Mouse (Mus musculus) liver, embryonic 16.5 days (tissue): ENCODE measurements around the gene Lins1. TPM values are rescaled to one million over a fixed set of nuclear protein-coding genes. Genes with fewer than 3 reads are reported as not detected.

ENCODE experiments used
- ATAC-seq: fragments of 200-750 bp; cut with Nextera tagmentation; 2 replicates; pipeline ENCODE4 v1.8.0; 2017; ENCODE audit warnings: low read depth, mild to moderate bottlenecking, moderate number of reproducible peaks, moderate library complexity
- H3K27ac ChIP-seq: fragments of 300-500 bp; sonication (generic); 2 replicates; pipeline ENCODE4 v1.5.1; 2014; ENCODE audit warnings: mild to moderate bottlenecking, low read length
- H3K27me3 ChIP-seq: fragments of 300-500 bp; sonication (generic); 2 replicates; pipeline ENCODE4 v1.6.1; 2014; ENCODE audit warnings: low read depth, low read length, mixed read lengths; ENCODE audit not compliant: control insufficient read depth, insufficient read depth
- H3K36me3 ChIP-seq: fragments of 300-500 bp; sonication (generic); 2 replicates; pipeline ENCODE4 v1.6.1; 2014; ENCODE audit warnings: mild to moderate bottlenecking; ENCODE audit not compliant: control insufficient read depth, insufficient read depth
- H3K4me1 ChIP-seq: fragments of 300-500 bp; sonication (generic); 2 replicates; pipeline ENCODE4 v1.6.1; 2014; ENCODE audit warnings: low read depth, low read length, mixed read lengths; ENCODE audit not compliant: control insufficient read depth
- H3K4me2 ChIP-seq: fragments of 300-500 bp; sonication (generic); 2 replicates; pipeline ENCODE4 v1.6.1; 2014; ENCODE audit warnings: low read depth, low read length, mixed read lengths
- H3K4me3 ChIP-seq: fragments of 300-500 bp; sonication (generic); 2 replicates; pipeline ENCODE4 v1.5.1; 2014; ENCODE audit warnings: low read depth, mild to moderate bottlenecking, low read length
- H3K9ac ChIP-seq: fragments of 300-500 bp; sonication (generic); 2 replicates; pipeline ENCODE4 v1.6.1; 2014; ENCODE audit warnings: low read depth, low read length
- H3K9me3 ChIP-seq: fragments of 300-500 bp; sonication (generic); replicated peaks from 2 replicates; pipeline ENCODE4 v1.6.1; 2016; ENCODE audit warnings: low read length; ENCODE audit not compliant: control insufficient read depth
- WGBS: fragments of 180-500 bp; shearing (Covaris S2); extraction: QIAGEN DNeasy Blood & Tissue Kit; methylation state at CpG from one replicate; pipeline ENCODE4 v1.1.7; 2014; ENCODE audit not compliant: insufficient replicate concordance; 5-methylcytosine and 5-hydroxymethylcytosine counted together
- polyA plus RNA-seq: library from polyadenylated mRNA; unstranded; fragments of >200 nt; fragmentation: Nextera tagmentation; extraction: Ambion mirVana; gene quantifications from 2 replicates; pipeline ENCODE4 v1.2.1, GENCODE M21; 2015

The Lins1 gene
- polyA plus RNA-seq = 2.6 and 2.9 TPM in 2 replicates

DNA sequence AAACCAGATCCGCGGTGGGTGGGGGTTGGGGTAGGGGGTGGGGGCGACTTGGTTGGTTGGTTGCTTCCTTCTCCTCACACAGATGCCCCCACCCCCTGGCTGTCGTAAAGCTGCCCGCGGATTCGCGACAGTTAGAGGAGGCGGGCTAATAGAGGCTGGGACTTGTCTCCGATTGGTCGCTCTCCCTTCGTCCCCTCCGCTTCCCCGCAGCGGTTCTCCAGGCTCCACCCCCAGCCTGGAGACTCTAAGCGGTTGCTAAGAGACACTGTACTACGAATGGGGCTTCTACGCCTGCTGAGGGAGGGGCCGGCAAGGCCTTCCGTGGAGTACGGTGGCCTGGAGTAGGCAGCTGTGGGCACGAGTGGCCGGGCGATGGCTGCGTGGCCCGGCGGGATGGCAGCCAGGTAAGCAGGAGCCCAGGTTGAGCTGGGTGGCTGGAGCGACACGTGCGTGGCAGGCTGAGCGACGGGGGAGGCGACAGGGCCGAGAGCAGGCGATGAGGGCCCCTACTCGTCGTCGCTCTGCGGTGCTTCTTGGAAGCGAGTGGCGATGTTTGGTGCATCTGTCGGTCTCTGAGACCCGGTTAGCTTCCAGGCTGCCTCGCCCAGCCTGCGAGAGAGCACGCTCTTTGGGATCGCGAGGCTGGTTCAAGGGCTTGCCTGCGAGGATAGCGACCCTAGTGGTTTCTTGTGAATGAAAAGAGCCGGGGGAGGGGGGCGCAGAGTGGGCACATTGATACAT lies at the start of gene Lins1:
Lins1 (plus strand) TSS at position 270 of the 741 bp plus-strand sequence.
- Histone ChIP-seq H3K36me3 (no peaks in the 10 kb centered on the region), H3K4me1 (peaks cover 10% of the 10 kb centered on the region), H3K27ac (peak within 1 kb of the TSS; percentile 62; the same call in 1 of the 2 replicates), H3K9me3 (no peaks in the 10 kb centered on the region), H3K4me3 (peak within 1 kb of the TSS; percentile 75), H3K9ac (peak within 1 kb of the TSS; percentile 81), H3K4me2 (peak within 1 kb of the TSS; percentile 95), H3K27me3 (no peaks in the 10 kb centered on the region)
- peak; percentile 97 for ATAC-seq
- WGBS = under 1% methylated on average over 49 of the region's 52 CpGs

GRCm38 (mm10) chr7:66645736-66646135 lies 44.0 kb upstream of the Lins1 start:
- no peak overlapping the region for H3K4me3 ChIP-seq
- H3K4me1 ChIP-seq = no peaks in the 10 kb centered on the region
- no peak overlapping the region for H3K9ac ChIP-seq
- 0 out of 2 replicates have a peak, but pooled peaks cover 3% of the 10 kb centered on the region for H3K36me3 ChIP-seq
- H3K4me2 ChIP-seq = no peak overlapping the region
- WGBS = 73% methylated on average over 2 of the region's 2 CpGs
- no peak overlapping the region for H3K27ac ChIP-seq
- no peaks in the 10 kb centered on the region for H3K27me3 ChIP-seq
- ATAC-seq = no peak
- H3K9me3 ChIP-seq = no peaks in the 10 kb centered on the region

- Histone ChIP-seq H3K9me3 (no peaks in the 10 kb centered on the region), H3K4me2 (no peak overlapping the region), H3K9ac (no peak overlapping the region), H3K27me3 (no peaks in the 10 kb centered on the region), H3K36me3 (0 out of 2 replicates have a peak, but pooled peaks cover 3% of the 10 kb centered on the region), H3K4me1 (no peaks in the 10 kb centered on the region), H3K4me3 (no peak overlapping the region), H3K27ac (no peak overlapping the region)
- 39% methylated on average over 2 of the region's 2 CpGs for WGBS
- no peak for ATAC-seq
These were observed 40.5 kb upstream of the Lins1 start for GRCm38 (mm10) chr7:66649181-66649580.

GRCm38 (mm10) chr7:66650883-66651282 lies 38.8 kb upstream of the Lins1 start:
- Histone ChIP-seq H3K27me3 (no peaks in the 10 kb centered on the region), H3K4me3 (no peak overlapping the region), H3K9me3 (no peaks in the 10 kb centered on the region), H3K4me2 (no peak overlapping the region), H3K27ac (no peak overlapping the region), H3K9ac (no peak overlapping the region), H3K4me1 (no peaks in the 10 kb centered on the region; the same call in 1 of the 2 replicates), H3K36me3 (0 out of 2 replicates have a peak, but pooled peaks cover 3% of the 10 kb centered on the region)
- no peak for ATAC-seq
- WGBS = 69% methylated on average over 5 of the region's 5 CpGs

DNA sequence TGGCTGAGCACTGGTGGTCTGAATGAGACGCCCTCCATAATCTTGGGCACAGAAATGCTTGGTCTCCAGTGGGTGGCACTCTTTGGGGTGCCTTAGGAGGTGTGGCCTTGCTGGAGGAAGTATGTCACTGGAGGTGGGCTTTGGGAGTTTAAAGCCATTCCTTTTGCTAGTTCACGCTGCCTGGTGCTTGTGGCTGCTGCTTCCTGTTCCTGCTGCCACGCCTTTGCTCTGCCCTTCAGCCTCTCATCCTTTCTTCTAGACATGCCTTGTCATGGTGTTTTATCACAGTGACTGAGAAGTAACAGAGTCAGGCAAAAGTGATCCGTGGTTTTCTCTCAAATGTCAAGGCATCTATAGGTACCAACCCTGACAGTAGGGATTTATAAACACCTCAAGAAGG lies 37.5 kb upstream of the Lins1 start:
- WGBS = 37% methylated on average over 4 of the region's 4 CpGs
- ATAC-seq = no peak
- H3K27me3 ChIP-seq = no peaks in the 10 kb centered on the region

DNA sequence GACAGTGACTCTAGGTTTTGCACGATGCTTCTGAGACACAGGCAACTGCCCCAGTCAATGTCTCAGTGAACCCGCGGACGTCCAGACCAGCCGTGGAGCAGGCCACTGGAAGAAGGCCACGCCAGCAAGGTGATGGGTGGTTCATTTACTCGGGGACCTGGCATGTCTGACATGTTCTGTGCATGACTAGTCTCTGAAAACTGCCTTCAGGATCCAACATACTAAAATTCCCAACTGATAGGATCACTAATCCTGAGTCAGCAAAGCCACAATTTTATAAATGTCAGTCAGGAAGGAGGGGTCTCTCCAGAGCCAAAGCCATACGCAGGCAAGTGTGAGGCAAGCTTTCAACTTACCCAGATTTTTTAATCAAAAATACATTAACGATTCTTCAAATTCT lies 36.1 kb upstream of the Lins1 start:
- Histone ChIP-seq H3K36me3 (peaks cover 4% of the 10 kb centered on the region), H3K27me3 (no peaks in the 10 kb centered on the region), H3K9me3 (no peaks in the 10 kb centered on the region), H3K4me2 (no peak overlapping the region), H3K9ac (no peak overlapping the region), H3K4me3 (no peak overlapping the region), H3K27ac (no peak overlapping the region), H3K4me1 (no peaks in the 10 kb centered on the region; the same call in 1 of the 2 replicates)
- no peak for ATAC-seq
- WGBS = 80% methylated on average over 9 of the region's 9 CpGs

More for the DNA sequence above, 37.5 kb upstream of the Lins1 start:
- H3K4me1 ChIP-seq = no peaks in the 10 kb centered on the region; the same call in 1 of the 2 replicates
- H3K36me3 ChIP-seq = 0 out of 2 replicates have a peak, but pooled peaks cover 3% of the 10 kb centered on the region
- no peaks in the 10 kb centered on the region for H3K9me3 ChIP-seq
- no peak overlapping the region for H3K4me2 ChIP-seq
- no peak overlapping the region for H3K27ac ChIP-seq
- no peak overlapping the region for H3K9ac ChIP-seq
- H3K4me3 ChIP-seq = no peak overlapping the region

- WGBS = 73% methylated on average over 9 of the region's 9 CpGs
- H3K9me3 ChIP-seq = no peaks in the 10 kb centered on the region
These were observed 34.2 kb upstream of the Lins1 start for GRCm38 (mm10) chr7:66655471-66655870.

GRCm38 (mm10) chr7:66660291-66660690 lies 29.4 kb upstream of the Lins1 start:
- ATAC-seq = no peak
- no peaks in the 10 kb centered on the region for H3K9me3 ChIP-seq
- no peaks in the 10 kb centered on the region for H3K27me3 ChIP-seq
- H3K36me3 ChIP-seq = peaks cover 4% of the 10 kb centered on the region
- 73% methylated on average over 7 of the region's 7 CpGs for WGBS
- H3K4me1 ChIP-seq = no peaks in the 10 kb centered on the region; the same call in 1 of the 2 replicates
- no peak overlapping the region for H3K27ac ChIP-seq
- no peak overlapping the region for H3K9ac ChIP-seq
- H3K4me3 ChIP-seq = no peak overlapping the region
- H3K4me2 ChIP-seq = no peak overlapping the region

More at GRCm38 (mm10) chr7:66655471-66655870, 34.2 kb upstream of the Lins1 start:
- peaks cover 4% of the 10 kb centered on the region for H3K36me3 ChIP-seq
- H3K27me3 ChIP-seq = no peaks in the 10 kb centered on the region
- H3K4me3 ChIP-seq = no peak overlapping the region
- H3K27ac ChIP-seq = no peak overlapping the region
- ATAC-seq = 0 out of 2 replicates have a peak, but pooled peaks have one; percentile 19
- no peak overlapping the region for H3K9ac ChIP-seq
- no peaks in the 10 kb centered on the region; the same call in 1 of the 2 replicates for H3K4me1 ChIP-seq
- H3K4me2 ChIP-seq = no peak overlapping the region

GRCm38 (mm10) chr7:66660972-66661371 lies 28.7 kb upstream of the Lins1 start:
- no peak overlapping the region for H3K27ac ChIP-seq
- no peaks in the 10 kb centered on the region for H3K9me3 ChIP-seq
- no peaks in the 10 kb centered on the region; the same call in 1 of the 2 replicates for H3K4me1 ChIP-seq
- no peak overlapping the region for H3K4me3 ChIP-seq
- 62% methylated on average over 8 of the region's 8 CpGs for WGBS
- no peak for ATAC-seq
- H3K9ac ChIP-seq = no peak overlapping the region
- peaks cover 4% of the 10 kb centered on the region for H3K36me3 ChIP-seq
- no peak overlapping the region for H3K4me2 ChIP-seq
- H3K27me3 ChIP-seq = no peaks in the 10 kb centered on the region
